Mouse (Mus musculus): ENCODE measurements around the gene Cdk8. TPM values are rescaled to one million over a fixed set of nuclear protein-coding genes. Genes with fewer than 3 reads are reported as not detected.

The Cdk8 gene
- polyA plus RNA-seq, 1 experiment: 34.5 TPM

- TF ChIP-seq POLR2A (IDR thresholded peaks at IDR 0.05; ENCODE audit: low read depth, low read length) (peak; percentile 52), CTCF (conservative IDR thresholded peaks at IDR 0.05; ENCODE audit: insufficient read depth, insufficient read length, low read depth, low read length) (no peak)
- under 1% methylated on average over 66 of the region's 67 CpGs for WGBS
- Histone ChIP-seq H3K4me3 (ENCODE audit: insufficient read depth, low read depth, low read length) (peak within 1 kb of the TSS; percentile 63), H3K36me3 (ENCODE audit: control insufficient read depth, insufficient read depth, low read length) (peaks cover 4% of the 10 kb centered on the region), H3K4me1 (ENCODE audit: control insufficient read depth, insufficient read depth, low read length) (no peaks in the 10 kb centered on the region; the same call in 1 of the 2 replicates), H3K27ac (ENCODE audit: insufficient read depth, low read depth, low read length) (peak within 1 kb of the TSS; percentile 96), H3K27me3 (replicated peaks; ENCODE audit: control insufficient read depth, insufficient read depth, low read length) (no peaks in the 10 kb centered on the region)
- DNase-seq: peak; percentile 98
Measured at GRCm38 (mm10) chr5:146220879-146221714, 9.9 kb upstream of the Cdk8 start, which contains the start of gene Rnf6. TSS of gene Rnf6 (minus strand) at chr5:146221555.

- H3K4me3 ChIP-seq (ENCODE audit: insufficient read depth, low read depth, low read length): peak overlapping the region; percentile 63
Measured at GRCm38 (mm10) chr5:146221722-146222121, 9.3 kb upstream of the Cdk8 start.

GRCm38 (mm10) chr5:146223786-146224185 lies 7.2 kb upstream of the Cdk8 start:
- Histone ChIP-seq H3K4me1 (ENCODE audit: control insufficient read depth, insufficient read depth, low read length) (no peaks in the 10 kb centered on the region; the same call in 1 of the 2 replicates), H3K27me3 (replicated peaks; ENCODE audit: control insufficient read depth, insufficient read depth, low read length) (no peaks in the 10 kb centered on the region), H3K27ac (ENCODE audit: insufficient read depth, low read depth, low read length) (no peak overlapping the region), H3K36me3 (ENCODE audit: control insufficient read depth, insufficient read depth, low read length) (no peaks in the 10 kb centered on the region), H3K4me3 (ENCODE audit: insufficient read depth, low read depth, low read length) (no peak overlapping the region)
- DNase-seq: peak; percentile 60
- no peak for TF ChIP-seq POLR2A (IDR thresholded peaks at IDR 0.05; ENCODE audit: low read depth, low read length)
- TF ChIP-seq CTCF (conservative IDR thresholded peaks at IDR 0.05; ENCODE audit: insufficient read depth, insufficient read length, low read depth, low read length): no peak
- WGBS: 78% methylated on average over 5 of the region's 5 CpGs

More at GRCm38 (mm10) chr5:146221722-146222121, 9.3 kb upstream of the Cdk8 start:
- Histone ChIP-seq H3K4me1 (ENCODE audit: control insufficient read depth, insufficient read depth, low read length) (no peaks in the 10 kb centered on the region; the same call in 1 of the 2 replicates), H3K27ac (ENCODE audit: insufficient read depth, low read depth, low read length) (peak overlapping the region; percentile 96), H3K27me3 (replicated peaks; ENCODE audit: control insufficient read depth, insufficient read depth, low read length) (no peaks in the 10 kb centered on the region), H3K36me3 (ENCODE audit: control insufficient read depth, insufficient read depth, low read length) (peaks cover 4% of the 10 kb centered on the region)
- WGBS: 23% methylated on average over 6 of the region's 6 CpGs
- TF ChIP-seq POLR2A (IDR thresholded peaks at IDR 0.05; ENCODE audit: low read depth, low read length) (no peak), CTCF (conservative IDR thresholded peaks at IDR 0.05; ENCODE audit: insufficient read depth, insufficient read length, low read depth, low read length) (no peak)
- no peak for DNase-seq

- Histone ChIP-seq H3K4me3 (ENCODE audit: insufficient read depth, low read depth, low read length) (no peak overlapping the region), H3K4me1 (ENCODE audit: control insufficient read depth, insufficient read depth, low read length) (0 out of 2 replicates have a peak, but pooled peaks cover 3% of the 10 kb centered on the region), H3K27me3 (replicated peaks; ENCODE audit: control insufficient read depth, insufficient read depth, low read length) (no peaks in the 10 kb centered on the region), H3K36me3 (ENCODE audit: control insufficient read depth, insufficient read depth, low read length) (no peaks in the 10 kb centered on the region), H3K27ac (ENCODE audit: insufficient read depth, low read depth, low read length) (no peak overlapping the region)
- no peak for TF ChIP-seq POLR2A (IDR thresholded peaks at IDR 0.05; ENCODE audit: low read depth, low read length)
- no peak for TF ChIP-seq CTCF (conservative IDR thresholded peaks at IDR 0.05; ENCODE audit: insufficient read depth, insufficient read length, low read depth, low read length)
- DNase-seq: no peak
- 92% methylated on average over 8 of the region's 8 CpGs for WGBS
Measured at GRCm38 (mm10) chr5:146227496-146227895, 3.5 kb upstream of the Cdk8 start.

- WGBS: 56% methylated on average over 17 of the region's 17 CpGs
- no peak for TF ChIP-seq CTCF (conservative IDR thresholded peaks at IDR 0.05; ENCODE audit: insufficient read depth, insufficient read length, low read depth, low read length)
- TF ChIP-seq POLR2A (IDR thresholded peaks at IDR 0.05; ENCODE audit: low read depth, low read length): no peak
- Histone ChIP-seq H3K27ac (ENCODE audit: insufficient read depth, low read depth, low read length) (no peak overlapping the region), H3K36me3 (ENCODE audit: control insufficient read depth, insufficient read depth, low read length) (no peaks in the 10 kb centered on the region), H3K4me1 (ENCODE audit: control insufficient read depth, insufficient read depth, low read length) (peaks cover 5% of the 10 kb centered on the region; the same call in 1 of the 2 replicates), H3K4me3 (ENCODE audit: insufficient read depth, low read depth, low read length) (no peak overlapping the region), H3K27me3 (replicated peaks; ENCODE audit: control insufficient read depth, insufficient read depth, low read length) (no peaks in the 10 kb centered on the region)
- DNase-seq: no peak
Measured at GRCm38 (mm10) chr5:146229869-146230650, 970 bp upstream of the Cdk8 start.

GRCm38 (mm10) chr5:146231655-146231996 lies 596 bp downstream of the Cdk8 start:
- 0% methylated on average over 19 of the region's 19 CpGs for WGBS
- H3K4me3 ChIP-seq (ENCODE audit: insufficient read depth, low read depth, low read length): peak overlapping the region; percentile 81
- H3K27me3 ChIP-seq (replicated peaks; ENCODE audit: control insufficient read depth, insufficient read depth, low read length): no peaks in the 10 kb centered on the region
- H3K27ac ChIP-seq (ENCODE audit: insufficient read depth, low read depth, low read length): peak overlapping the region; percentile 88
- H3K36me3 ChIP-seq (ENCODE audit: control insufficient read depth, insufficient read depth, low read length): no peaks in the 10 kb centered on the region
- DNase-seq: no peak
- peaks cover 14% of the 10 kb centered on the region for H3K4me1 ChIP-seq (ENCODE audit: control insufficient read depth, insufficient read depth, low read length)
- TF ChIP-seq CTCF (conservative IDR thresholded peaks at IDR 0.05; ENCODE audit: insufficient read depth, insufficient read length, low read depth, low read length) (no peak), POLR2A (IDR thresholded peaks at IDR 0.05; ENCODE audit: low read depth, low read length) (no peak)

All from kidney, adult 2 months (tissue).